Mouse (Mus musculus): ENCODE results near the gene Zfp827. TPM values are rescaled to one million over a fixed set of nuclear protein-coding genes. Genes with fewer than 3 reads are reported as not detected.

Gene Zfp827
- total and polyA plus RNA-seq, 2 experiments from 2014 or later: 8.8 to 37.0 TPM

DNA sequence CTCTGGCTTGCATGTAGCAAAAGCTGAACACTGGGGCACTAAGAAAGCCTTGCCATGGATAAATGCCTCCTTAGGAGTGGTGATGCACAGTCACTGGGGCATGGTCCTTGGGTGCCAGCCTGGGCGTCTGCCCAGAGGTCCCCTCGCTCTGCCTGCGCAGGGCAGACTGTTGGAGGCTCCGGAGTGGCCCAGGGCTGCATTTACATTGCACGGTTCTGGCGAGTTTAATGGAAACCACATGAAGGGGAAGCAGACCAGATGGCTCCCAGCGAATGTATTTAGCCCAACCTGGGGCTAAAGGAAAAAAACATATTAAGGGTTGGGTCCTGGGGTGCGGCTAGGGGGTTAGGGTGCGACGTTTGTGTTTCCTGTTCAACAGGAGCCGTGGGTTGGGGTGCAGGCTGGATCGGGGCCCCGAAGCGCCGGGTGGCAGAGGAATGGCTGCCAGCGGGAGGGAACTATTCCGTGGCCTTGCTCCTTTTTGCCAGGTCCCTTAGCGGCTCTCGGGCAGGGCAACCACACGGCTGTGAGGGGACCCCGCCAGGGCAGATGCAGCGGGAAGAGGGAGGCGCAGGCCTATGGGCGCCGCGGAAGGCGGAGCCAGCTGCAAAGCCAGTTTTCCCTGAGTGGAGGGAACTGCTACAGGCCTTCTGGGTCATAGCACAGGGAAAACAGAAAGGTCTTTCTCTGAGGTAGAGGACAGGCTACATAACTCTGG is 181.6 kb downstream of the Zfp827 start:
- H3K9me3 ChIP-seq (ENCODE audit: low read length): no peaks in the 10 kb centered on the region
- H3K4me2 ChIP-seq (ENCODE audit: low read depth, low read length, poor library complexity, severe bottlenecking): peak overlapping the region; percentile 55
- H3K27ac ChIP-seq (ENCODE audit: low read depth, low read length): peak overlapping the region; percentile 52
- H3K27me3 ChIP-seq (ENCODE audit: insufficient read depth, low read length): no peaks in the 10 kb centered on the region
- 5% methylated on average over 27 of the region's 27 CpGs for WGBS
- H3K4me1 ChIP-seq (ENCODE audit: insufficient read depth, low read length): peaks cover 12% of the 10 kb centered on the region; the same call in 1 of the 2 replicates
- no peak for TF ChIP-seq CTCF (IDR thresholded peaks at IDR 0.05)
- H3K4me3 ChIP-seq (ENCODE audit: low read depth, low read length): peak overlapping the region; percentile 25; the same call in 1 of the 2 replicates
- ATAC-seq (ENCODE audit: low FRiP score) (peak; percentile 74), DNase-seq (ENCODE audit: low spot score) (peak; percentile 55)
- no peaks in the 10 kb centered on the region for H3K36me3 ChIP-seq (ENCODE audit: insufficient read depth, low read length)
- peak overlapping the region; percentile 56 for H3K9ac ChIP-seq (replicated peaks; ENCODE audit: low read length, poor library complexity, severe bottlenecking)

DNA sequence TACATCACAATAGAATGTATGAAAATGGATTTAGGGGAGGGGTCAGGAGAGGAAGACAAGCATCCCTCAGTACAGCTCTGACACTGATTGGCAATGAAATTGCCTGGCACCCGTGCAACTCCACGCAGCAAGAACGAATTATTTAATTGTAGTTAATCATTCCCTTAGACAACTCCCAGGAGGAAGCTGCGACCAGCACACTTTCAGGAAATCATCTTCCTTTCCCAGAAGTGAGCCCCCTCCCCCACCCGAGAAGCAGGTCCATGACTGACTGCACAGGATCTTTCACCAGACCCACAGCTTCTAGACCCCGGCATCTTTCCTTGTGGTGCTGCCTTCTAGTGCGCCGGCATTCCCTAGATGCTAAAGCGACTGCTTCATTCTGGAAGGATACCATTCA is 183.4 kb downstream of the Zfp827 start:
- H3K4me3 ChIP-seq (ENCODE audit: low read depth, low read length): no peak overlapping the region
- H3K27me3 ChIP-seq (ENCODE audit: insufficient read depth, low read length): no peaks in the 10 kb centered on the region
- H3K9me3 ChIP-seq (ENCODE audit: low read length): no peaks in the 10 kb centered on the region
- WGBS: 73% methylated on average over 9 of the region's 9 CpGs
- H3K27ac ChIP-seq (ENCODE audit: low read depth, low read length): no peak overlapping the region
- no peaks in the 10 kb centered on the region for H3K36me3 ChIP-seq (ENCODE audit: insufficient read depth, low read length)
- no peak for TF ChIP-seq CTCF (IDR thresholded peaks at IDR 0.05)
- no peak for ATAC-seq (ENCODE audit: low FRiP score)
- no peak for DNase-seq (ENCODE audit: low spot score)
- no peak overlapping the region for H3K4me2 ChIP-seq (ENCODE audit: low read depth, low read length, poor library complexity, severe bottlenecking)
- H3K4me1 ChIP-seq (ENCODE audit: insufficient read depth, low read length): peaks cover 12% of the 10 kb centered on the region; the same call in 1 of the 2 replicates
- H3K9ac ChIP-seq (replicated peaks; ENCODE audit: low read length, poor library complexity, severe bottlenecking): no peak overlapping the region

DNA sequence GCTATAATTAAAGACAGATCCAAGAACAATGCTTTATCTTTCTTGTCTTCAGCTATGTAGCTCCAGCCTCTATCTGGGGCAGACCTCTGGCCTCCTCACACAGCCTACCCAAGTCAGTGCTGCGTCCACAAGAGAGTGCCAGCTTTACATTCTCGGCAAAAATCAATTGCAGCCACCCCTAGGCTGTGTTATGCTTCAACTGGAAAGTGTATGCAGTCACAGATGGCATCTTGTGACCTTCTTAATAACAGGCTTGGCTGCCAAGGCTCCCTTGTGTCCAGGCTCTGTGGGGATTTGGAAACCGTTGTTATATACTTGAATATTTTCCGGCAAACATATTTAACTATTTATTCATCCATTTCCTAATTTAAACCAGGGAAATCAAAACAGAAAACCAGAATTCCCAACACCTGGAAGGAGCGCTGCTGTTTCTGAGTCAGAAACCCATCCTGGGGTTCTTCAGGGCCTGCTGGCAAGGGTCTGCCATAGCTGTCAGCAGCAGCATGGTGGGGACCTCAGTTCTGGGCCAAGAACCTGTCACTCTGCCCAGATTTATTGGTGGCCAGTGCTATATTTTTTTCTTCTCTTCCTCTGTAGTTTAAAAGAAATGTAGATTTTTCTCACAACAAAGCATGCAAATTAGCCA is 194.0 kb downstream of the Zfp827 start:
- no peak for ATAC-seq (ENCODE audit: low FRiP score)
- Histone ChIP-seq H3K27ac (ENCODE audit: low read depth, low read length) (no peak overlapping the region), H3K4me2 (ENCODE audit: low read depth, low read length, poor library complexity, severe bottlenecking) (no peak overlapping the region), H3K9me3 (ENCODE audit: low read length) (no peaks in the 10 kb centered on the region), H3K9ac (replicated peaks; ENCODE audit: low read length, poor library complexity, severe bottlenecking) (no peak overlapping the region), H3K4me1 (ENCODE audit: insufficient read depth, low read length) (no peaks in the 10 kb centered on the region), H3K27me3 (ENCODE audit: insufficient read depth, low read length) (no peaks in the 10 kb centered on the region), H3K4me3 (ENCODE audit: low read depth, low read length) (no peak overlapping the region), H3K36me3 (ENCODE audit: insufficient read depth, low read length) (no peaks in the 10 kb centered on the region)
- DNase-seq (ENCODE audit: low spot score): peak; percentile 58
- WGBS: 68% methylated on average over 5 of the region's 5 CpGs
- no peak for TF ChIP-seq CTCF (IDR thresholded peaks at IDR 0.05)

DNA sequence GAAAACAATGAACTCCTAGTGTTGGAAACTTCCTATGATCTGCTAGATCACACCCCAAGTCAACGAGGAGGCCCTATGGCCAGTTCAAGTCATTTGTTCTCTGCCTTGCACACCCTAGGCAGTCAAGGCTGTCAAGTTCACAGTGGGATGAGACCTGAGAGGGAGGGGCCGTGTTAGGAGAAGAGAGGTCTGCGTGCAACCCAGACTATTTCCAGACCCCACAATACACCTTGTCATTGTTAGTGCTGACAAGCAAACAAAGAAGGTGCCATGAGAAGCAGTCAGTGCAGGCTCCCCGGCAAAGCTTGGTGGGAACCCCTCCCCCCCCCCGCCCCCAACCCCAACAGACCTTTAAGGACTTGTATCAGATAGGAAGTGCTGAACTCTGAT is 194.5 kb downstream of the Zfp827 start:
- Histone ChIP-seq H3K27ac (ENCODE audit: low read depth, low read length) (no peak overlapping the region), H3K4me3 (ENCODE audit: low read depth, low read length) (no peak overlapping the region), H3K27me3 (ENCODE audit: insufficient read depth, low read length) (no peaks in the 10 kb centered on the region), H3K9ac (replicated peaks; ENCODE audit: low read length, poor library complexity, severe bottlenecking) (no peak overlapping the region), H3K36me3 (ENCODE audit: insufficient read depth, low read length) (no peaks in the 10 kb centered on the region), H3K9me3 (ENCODE audit: low read length) (no peaks in the 10 kb centered on the region), H3K4me2 (ENCODE audit: low read depth, low read length, poor library complexity, severe bottlenecking) (no peak overlapping the region), H3K4me1 (ENCODE audit: insufficient read depth, low read length) (no peaks in the 10 kb centered on the region)
- no peak for TF ChIP-seq CTCF (IDR thresholded peaks at IDR 0.05)
- no peak for DNase-seq (ENCODE audit: low spot score)
- ATAC-seq (ENCODE audit: low FRiP score): no peak
- 62% methylated on average over 5 of the region's 5 CpGs for WGBS

DNA sequence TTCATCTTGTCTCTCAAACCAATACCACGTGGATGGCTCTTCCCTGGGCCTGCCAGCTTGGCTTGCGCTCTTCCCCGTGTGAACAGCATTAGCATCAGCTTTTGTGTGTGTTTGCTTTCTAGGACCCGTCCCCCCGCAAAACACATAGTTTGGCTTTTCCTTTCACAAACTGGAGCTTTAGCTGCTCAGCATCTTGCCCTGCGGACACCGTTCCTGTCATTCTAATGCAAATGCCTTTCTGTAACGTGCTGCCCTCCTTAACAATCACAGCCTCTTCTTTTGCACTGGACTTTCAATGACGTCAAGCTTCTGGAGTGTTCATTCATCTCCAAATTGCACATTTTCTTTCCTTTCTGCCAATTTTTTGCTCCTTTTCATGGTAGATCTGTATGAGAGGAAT is 196.1 kb downstream of the Zfp827 start:
- TF ChIP-seq CTCF (IDR thresholded peaks at IDR 0.05): no peak
- no peak for ATAC-seq (ENCODE audit: low FRiP score)
- Histone ChIP-seq H3K36me3 (ENCODE audit: insufficient read depth, low read length) (no peaks in the 10 kb centered on the region), H3K27me3 (ENCODE audit: insufficient read depth, low read length) (no peaks in the 10 kb centered on the region), H3K4me3 (ENCODE audit: low read depth, low read length) (no peak overlapping the region), H3K9me3 (ENCODE audit: low read length) (no peaks in the 10 kb centered on the region), H3K4me2 (ENCODE audit: low read depth, low read length, poor library complexity, severe bottlenecking) (no peak overlapping the region), H3K27ac (ENCODE audit: low read depth, low read length) (no peak overlapping the region), H3K9ac (replicated peaks; ENCODE audit: low read length, poor library complexity, severe bottlenecking) (no peak overlapping the region), H3K4me1 (ENCODE audit: insufficient read depth, low read length) (no peaks in the 10 kb centered on the region)
- DNase-seq (ENCODE audit: low spot score): no peak
- 37% methylated on average over 9 of the region's 9 CpGs for WGBS

DNA sequence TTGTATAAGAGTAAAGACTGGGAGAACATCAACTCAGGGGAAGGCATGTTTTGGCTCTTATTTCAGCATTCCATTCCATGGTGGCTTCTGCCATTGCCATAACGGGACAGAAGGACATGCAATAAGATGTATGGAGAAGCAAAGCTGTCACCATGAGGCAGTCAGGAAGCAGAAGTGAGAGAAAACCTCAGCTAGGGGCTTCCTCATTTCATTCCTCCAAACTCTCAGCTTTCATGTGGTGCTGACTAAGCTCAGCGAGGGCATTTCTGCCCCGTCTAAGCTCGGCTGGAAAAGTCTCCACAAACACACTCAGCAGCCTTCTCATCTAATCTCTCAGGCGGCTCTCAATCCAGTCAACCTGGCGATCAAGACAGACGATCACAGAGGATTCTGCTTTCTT is 197.3 kb downstream of the Zfp827 start:
- 91% methylated on average over 7 of the region's 7 CpGs for WGBS
- no peak for DNase-seq (ENCODE audit: low spot score)

More for the DNA sequence above, 197.3 kb downstream of the Zfp827 start:
- Histone ChIP-seq H3K4me3 (ENCODE audit: low read depth, low read length) (no peak overlapping the region), H3K27ac (ENCODE audit: low read depth, low read length) (no peak overlapping the region), H3K36me3 (ENCODE audit: insufficient read depth, low read length) (no peaks in the 10 kb centered on the region), H3K4me2 (ENCODE audit: low read depth, low read length, poor library complexity, severe bottlenecking) (no peak overlapping the region), H3K9me3 (ENCODE audit: low read length) (no peaks in the 10 kb centered on the region), H3K9ac (replicated peaks; ENCODE audit: low read length, poor library complexity, severe bottlenecking) (no peak overlapping the region), H3K27me3 (ENCODE audit: insufficient read depth, low read length) (no peaks in the 10 kb centered on the region), H3K4me1 (ENCODE audit: insufficient read depth, low read length) (no peaks in the 10 kb centered on the region)
- no peak for ATAC-seq (ENCODE audit: low FRiP score)
- TF ChIP-seq CTCF (IDR thresholded peaks at IDR 0.05): no peak
